Mouse (Mus musculus): ENCODE measurements around the gene Cby1.

Cby1 gene

DNA sequence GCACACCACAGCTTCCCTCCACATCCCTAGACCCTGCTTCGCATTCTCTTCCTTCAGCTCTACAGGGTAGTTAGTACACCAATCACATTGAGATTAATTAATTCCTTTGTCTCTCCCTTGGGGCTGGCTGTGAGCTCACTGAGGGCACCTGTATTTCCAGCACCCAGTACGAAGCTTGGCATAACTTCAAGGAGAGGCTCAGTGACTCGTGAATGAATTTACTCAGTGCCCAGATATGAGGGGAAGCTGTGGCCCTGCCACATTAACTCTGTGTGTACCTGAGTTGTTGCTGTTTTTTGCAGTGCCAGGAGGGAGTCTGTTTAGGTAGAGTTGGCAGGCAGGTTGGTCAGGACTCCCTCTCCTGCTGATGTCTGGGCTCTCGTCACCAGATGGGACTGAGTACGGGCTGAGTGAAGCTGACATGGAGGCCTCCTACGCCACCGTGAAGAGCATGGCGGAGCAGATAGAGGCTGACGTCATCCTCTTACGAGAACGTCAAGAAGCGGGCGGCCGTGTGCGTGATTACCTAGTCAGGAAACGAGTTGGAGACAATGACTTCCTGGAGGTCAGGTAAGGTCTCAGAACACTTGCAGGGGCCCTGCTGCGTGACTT, 47.7 kb downstream of the Cby1 start:
- no peak for DNase-seq (ENCODE audit: low spot score in 2 of 2)

DNA sequence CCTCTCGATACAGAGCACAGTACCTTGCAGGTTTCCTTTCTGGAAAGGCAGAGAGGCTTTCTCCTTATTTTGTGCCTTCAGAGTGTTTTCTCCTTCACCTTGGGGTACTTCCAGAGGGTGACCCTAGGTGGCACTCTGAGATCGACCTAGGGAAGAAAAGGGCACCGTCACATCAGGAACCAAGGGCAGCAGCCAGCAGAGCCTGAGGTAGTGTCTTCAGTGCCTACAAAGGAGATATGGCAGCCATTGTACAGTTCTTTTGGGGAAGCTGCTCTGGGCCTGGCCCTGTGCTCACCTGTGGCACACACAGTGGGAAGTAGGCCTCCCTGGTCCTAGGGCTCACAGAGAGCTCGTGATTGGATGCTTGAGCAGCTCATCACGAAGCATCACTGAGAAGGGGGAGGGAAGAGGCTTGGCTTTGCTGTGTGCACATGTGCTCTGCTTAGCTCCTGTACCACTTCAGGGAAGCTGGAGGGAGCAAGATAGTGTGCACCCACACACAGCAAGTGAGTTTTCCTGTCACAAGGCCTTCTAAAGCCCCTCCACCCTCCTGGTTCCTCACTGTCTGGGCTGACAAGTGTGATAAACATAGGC, 49.3 kb downstream of the Cby1 start:
- DNase-seq (ENCODE audit: low spot score in 2 of 2) = no peak

DNA sequence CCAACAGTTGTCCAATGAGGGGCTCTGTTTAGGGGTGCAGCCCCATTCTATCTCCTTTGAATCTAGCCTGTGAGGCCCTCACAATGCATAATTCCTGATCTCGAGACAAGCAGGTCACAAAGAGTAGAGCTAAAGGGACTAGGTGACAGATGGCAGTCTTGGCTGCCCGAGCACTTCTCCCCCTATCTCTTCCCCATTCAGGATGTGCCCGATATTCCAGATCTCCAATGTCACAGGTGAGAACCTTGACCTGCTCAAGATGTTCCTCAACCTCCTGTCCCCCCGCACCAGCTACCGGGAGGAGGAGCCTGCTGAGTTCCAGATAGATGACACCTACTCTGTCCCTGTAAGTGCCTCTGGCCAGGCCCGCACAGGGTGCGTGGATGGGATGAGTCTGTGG, 56.6 kb downstream of the Cby1 start:
- DNase-seq (ENCODE audit: low spot score in 2 of 2) = no peak

DNA sequence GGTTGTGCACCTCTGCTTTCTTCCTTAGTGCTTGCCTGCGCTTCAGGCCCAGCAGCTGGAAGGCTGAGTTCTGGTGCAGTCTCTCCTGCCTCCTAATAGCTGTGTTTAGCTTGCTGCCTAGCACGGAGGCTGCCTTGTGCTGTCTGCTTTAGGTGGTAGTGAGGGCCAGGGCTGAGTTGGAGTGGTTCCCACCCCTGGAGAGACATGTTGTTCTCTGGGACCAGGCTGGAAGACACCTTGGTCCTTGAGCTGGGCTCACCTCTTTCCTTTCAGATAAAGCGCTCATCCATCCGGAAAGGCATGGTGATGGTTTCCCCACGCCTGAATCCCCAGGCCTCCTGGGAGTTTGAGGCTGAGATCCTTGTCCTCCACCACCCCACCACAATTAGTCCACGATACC, 57.7 kb downstream of the Cby1 start:
- DNase-seq (ENCODE audit: low spot score in 2 of 2) = no peak

Measured in thymus, postnatal 10 days (tissue).